Mouse (Mus musculus): ENCODE data around the gene Stx11.

- no peak for TF ChIP-seq CTCF (IDR thresholded peaks at IDR 0.05; ENCODE audit: low read depth, low read length)
- TF ChIP-seq TAL1 (conservative IDR thresholded peaks at IDR 0.05; ENCODE audit: low read depth, low read length) = no peak
- TF ChIP-seq GATA1 (IDR thresholded peaks at IDR 0.05; ENCODE audit: borderline replicate concordance, low read length) = no peak
- TF ChIP-seq POLR2AphosphoS5 (IDR thresholded peaks at IDR 0.05; ENCODE audit: insufficient replicate concordance, low read depth, low read length) = no peak
Observed at GRCm38 (mm10) chr10:13008737-13009121, 44.6 kb upstream of the Stx11 start.

Data from G1E (cell line).